Mouse (Mus musculus) ES-E14 (cell line): ENCODE data around the gene Mccc2. TPM values are rescaled to one million over a fixed set of nuclear protein-coding genes. Genes with fewer than 3 reads are reported as not detected.

ENCODE experiments used
- DNase-seq: peaks from one replicate; pipeline ENCODE4 v3.0.0-alpha.2; 2013; ENCODE audit warnings: low read depth, low spot score
- H3K27ac ChIP-seq: 2 replicates; pipeline ENCODE4 v1.5.1; 2012; ENCODE audit warnings: low read depth, mild to moderate bottlenecking, low read length, moderate library complexity, mixed read lengths; ENCODE audit not compliant: poor library complexity, insufficient read depth, severe bottlenecking
- H3K36me3 ChIP-seq: 2 replicates; pipeline ENCODE4 v1.6.1; 2012; ENCODE audit warnings: mild to moderate bottlenecking, low read length, moderate library complexity, mixed read lengths; ENCODE audit not compliant: control insufficient read depth, poor library complexity, insufficient read depth, severe bottlenecking
- H3K4me1 ChIP-seq, 2 experiments: fragments of 150-350 bp in 1 of 2; sonication (generic) in 1 of 2; 2 replicates each; pipeline ENCODE4 v1.6.1; 2012; ENCODE audit warnings: low read length in 2 of 2, mild to moderate bottlenecking in 1 of 2, mixed read lengths in 1 of 2; ENCODE audit not compliant: control insufficient read depth in 2 of 2, insufficient read depth in 2 of 2, poor library complexity in 1 of 2
- H3K4me3 ChIP-seq, 2 experiments: fragments of 150-350 bp in 1 of 2; sonication (generic) in 1 of 2; 2 replicates each; pipeline ENCODE4 v1.5.1; 2012; ENCODE audit warnings: low read length in 2 of 2, low read depth in 1 of 2, mild to moderate bottlenecking in 1 of 2, mixed read lengths in 1 of 2; ENCODE audit not compliant: insufficient read depth in 1 of 2, poor library complexity in 1 of 2, severe bottlenecking in 1 of 2
- H3K9ac ChIP-seq: 2 replicates; pipeline ENCODE4 v1.6.1; 2012; ENCODE audit warnings: low read depth, mild to moderate bottlenecking, low read length, mixed read lengths; ENCODE audit not compliant: poor library complexity, insufficient read depth, severe bottlenecking
- H3K9me3 ChIP-seq: fragments of 150-350 bp; sonication (generic); 2 replicates; pipeline ENCODE4 v1.6.1; 2012; ENCODE audit warnings: low read depth, mild to moderate bottlenecking, low read length; ENCODE audit not compliant: control insufficient read depth, insufficient read depth
- CHD2 ChIP-seq: IDR thresholded peaks from 2 replicates; pipeline ENCODE4 v1.6.1; 2014; ENCODE audit warnings: mild to moderate bottlenecking, low read depth, low read length, inconsistent platforms
- HCFC1 ChIP-seq: IDR thresholded peaks from 2 replicates; pipeline ENCODE4 v1.6.1; 2012; ENCODE audit warnings: low read length, inconsistent platforms, borderline replicate concordance; ENCODE audit not compliant: insufficient read depth
- MAFK ChIP-seq: IDR thresholded peaks from 2 replicates; pipeline ENCODE4 v1.6.1; 2014; ENCODE audit warnings: mild to moderate bottlenecking, low read depth, low read length, inconsistent platforms; ENCODE audit not compliant: insufficient read depth
- ZC3H11A ChIP-seq: IDR thresholded peaks from 2 replicates; pipeline ENCODE4 v1.6.1; 2012; ENCODE audit warnings: low read depth, mild to moderate bottlenecking, inconsistent platforms, low read length, borderline replicate concordance
- ZNF384 ChIP-seq: IDR thresholded peaks from 2 replicates; pipeline ENCODE4 v1.6.1; 2012; ENCODE audit warnings: low read depth, low read length, inconsistent platforms
- in situ Hi-C, 2 experiments: fragments of 600-800 bp; cut with MboI; formaldehyde crosslinking; loops; one replicate each; pipeline ENCODE4 v1.15.1; 2025; ENCODE audit warnings: low sequenced_read_pairs in 2 of 2, inconsistent platforms in 1 of 2; ENCODE audit not compliant: unreplicated experiment in 2 of 2
- total RNA-seq: library from RNA; depleted of rRNA; stranded (reverse); fragments of 300-350 nt; gene quantifications from 2 replicates; pipeline ENCODE4 v1.2.3, GENCODE M21; 2012; rRNA removed

Mccc2 gene
- total RNA-seq, 1 experiment, result 27.4 TPM

DNA sequence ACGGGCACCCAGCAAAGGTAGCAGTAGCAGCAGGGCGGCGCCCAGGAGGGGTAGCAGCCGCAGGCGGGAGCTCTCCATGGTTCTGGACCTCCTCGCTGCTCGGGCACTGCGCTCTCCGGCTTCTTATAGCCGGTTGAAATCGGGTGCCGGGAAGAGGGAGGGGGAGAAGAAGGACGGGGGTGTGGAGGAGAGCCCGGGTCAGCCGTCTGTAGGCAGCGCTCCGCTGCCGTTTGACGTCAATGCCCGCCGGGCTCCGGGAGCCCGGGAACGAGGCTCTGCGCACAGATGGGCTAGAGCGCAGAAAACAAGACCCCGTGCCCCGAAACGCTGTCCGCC, 114.9 kb downstream of the Mccc2 start:
- Histone ChIP-seq H3K4me1 (no peaks in the 10 kb centered on the region), H3K4me3 (peak overlapping the region; percentile 49 to 50; a peak in 3 of 4 replicates), H3K27ac (no peak overlapping the region), H3K9ac (no peak overlapping the region), H3K9me3 (no peaks in the 10 kb centered on the region), H3K36me3 (no peaks in the 10 kb centered on the region)
- peak; percentile 64 for DNase-seq
- in situ Hi-C loops, result no loop called here
- TF ChIP-seq CHD2, result no peak

DNA sequence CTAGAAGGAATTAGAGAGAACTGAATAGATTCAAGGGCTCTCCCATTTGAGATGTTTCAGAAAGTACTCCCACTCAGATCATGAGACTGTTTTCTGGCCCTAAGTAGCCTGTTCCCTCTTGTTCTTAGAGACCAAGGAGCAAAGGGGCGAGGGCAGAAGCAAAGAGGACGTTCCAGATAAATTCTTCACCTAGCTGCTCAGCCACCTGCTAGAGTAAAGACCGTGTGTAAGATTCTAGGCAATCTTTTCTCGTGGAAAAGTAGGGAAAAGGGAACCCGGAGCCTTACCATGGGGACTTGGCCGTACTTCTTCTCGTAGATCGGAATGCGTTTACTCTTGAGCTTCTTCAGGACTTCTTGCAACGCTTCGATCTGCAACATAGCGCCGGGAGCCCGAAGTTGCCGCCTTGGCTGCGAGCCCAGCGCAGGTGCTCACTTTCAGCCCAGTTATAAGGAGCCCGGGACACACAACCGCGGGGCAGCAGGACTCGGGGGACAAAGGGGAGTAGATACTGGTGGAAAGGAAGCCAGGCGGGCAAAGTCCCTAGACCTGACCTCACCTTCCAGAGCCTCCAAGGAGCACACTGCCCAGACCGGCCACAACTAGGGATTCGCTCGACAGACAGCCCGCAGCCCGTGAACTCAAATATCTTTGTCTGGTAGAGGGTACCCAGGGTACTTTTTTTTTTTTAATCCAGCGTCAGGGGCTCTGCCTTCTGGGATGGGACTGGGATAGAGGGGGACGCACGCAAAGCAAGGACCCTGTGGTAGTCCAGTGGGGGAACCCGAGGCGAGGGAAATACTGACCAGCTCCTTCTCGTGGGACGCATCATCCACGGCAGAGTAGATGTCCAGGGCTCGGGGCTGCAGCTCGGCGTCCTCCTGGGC, 115.5 kb downstream of the Mccc2 start:
- peak; percentile 3 for DNase-seq
- no peaks in the 10 kb centered on the region for H3K36me3 ChIP-seq
- in situ Hi-C loops, result no loop called here
- no peaks in the 10 kb centered on the region for H3K9me3 ChIP-seq
- TF ChIP-seq MAFK (no peak), HCFC1 (no peak), ZC3H11A (no peak), CHD2 (no peak), ZNF384 (no peak)
- H3K4me1 ChIP-seq, result no peaks in the 10 kb centered on the region
- H3K4me3 ChIP-seq, result peak overlapping the region; percentile 49 to 50; a peak in 3 of 4 replicates
- no peak overlapping the region for H3K27ac ChIP-seq
- H3K9ac ChIP-seq, result no peak overlapping the region

DNA sequence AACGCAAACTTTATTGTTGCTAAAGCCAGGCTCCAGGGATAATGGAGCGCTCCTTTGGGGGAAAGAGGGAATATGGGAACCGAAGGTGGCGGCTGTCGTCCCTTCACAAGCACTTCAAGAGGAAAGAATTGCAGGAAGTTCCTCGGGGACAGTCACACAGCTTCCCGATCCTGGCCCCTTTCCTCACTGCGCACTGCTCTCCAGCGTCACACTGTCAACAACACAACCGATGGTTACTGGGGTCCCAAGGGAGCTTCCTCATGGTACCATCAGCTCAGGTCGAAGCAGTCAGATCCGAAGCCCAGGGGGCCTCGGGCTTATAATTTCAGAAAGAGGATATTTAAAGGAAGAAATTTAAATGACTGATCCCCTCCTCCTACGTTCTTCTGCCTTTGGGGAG, 116.6 kb downstream of the Mccc2 start:
- no peaks in the 10 kb centered on the region for H3K4me1 ChIP-seq
- TF ChIP-seq ZNF384, result no peak
- TF ChIP-seq CHD2, result no peak
- TF ChIP-seq HCFC1, result no peak
- TF ChIP-seq MAFK, result no peak
- TF ChIP-seq ZC3H11A, result no peak
- H3K9me3 ChIP-seq, result no peaks in the 10 kb centered on the region
- H3K36me3 ChIP-seq, result no peaks in the 10 kb centered on the region
- in situ Hi-C loops, result no loop called here
- no peak overlapping the region for H3K4me3 ChIP-seq
- no peak overlapping the region for H3K27ac ChIP-seq
- no peak overlapping the region for H3K9ac ChIP-seq
- DNase-seq, result no peak

Other genes with a start within 250 kb of the Mccc2 start
- not detected in 2 replicates for gene Cartpt, start 114.5 kb downstream of the Mccc2 start, total RNA-seq
- gene Bdp1, start 88.4 kb upstream of the Mccc2 start, total RNA-seq, result 32.7 and 32.9 TPM in 2 replicates
- gene Serf1, start 92.4 kb upstream of the Mccc2 start, total RNA-seq, result 2.1 and 11.0 TPM in 2 replicates
- 40.2 and 44.9 TPM in 2 replicates for gene Smn1, start 109.2 kb upstream of the Mccc2 start, total RNA-seq
- 0.18 TPM in 1 of 2 replicates, not detected in the other for gene Naip2, start 186.5 kb upstream of the Mccc2 start, total RNA-seq
- 0.11 and 0.27 TPM in 2 replicates for gene Naip5, start 230.7 kb upstream of the Mccc2 start, total RNA-seq